Mouse (Mus musculus): ENCODE measurements around the gene Arhgap24. TPM values are rescaled to one million over a fixed set of nuclear protein-coding genes. Genes with fewer than 3 reads are reported as not detected.
"Not testable (repeated sequence)": the region's sequence is repeated elsewhere in the genome, so short reads cannot be mapped to it uniquely, and the experiment has no call there.

Arhgap24 gene
- total RNA-seq, 2 experiments from 2014 or later, result 0.17 TPM; not detected in 1

DNA sequence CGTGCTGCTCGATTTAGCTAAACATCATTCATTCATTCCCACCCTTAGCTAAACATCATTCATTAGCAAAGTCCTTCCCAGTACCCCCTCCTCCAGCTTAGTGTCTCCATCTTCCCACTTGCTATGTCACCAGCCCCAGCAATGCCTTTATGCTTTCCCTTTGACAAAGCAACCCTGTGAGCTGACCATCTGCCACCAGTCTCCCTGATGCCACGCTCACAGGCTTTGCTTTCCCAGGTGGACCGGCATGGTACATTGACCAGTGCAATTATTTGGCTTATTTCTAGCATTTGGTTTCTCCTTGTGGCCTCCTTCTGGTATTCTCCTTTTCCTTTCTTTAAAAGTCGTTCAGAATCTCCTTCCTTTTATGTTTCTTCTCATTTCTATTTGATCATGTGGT, 445.6 kb downstream of the Arhgap24 start:
- no peak for ATAC-seq (replicated peaks; ENCODE audit: low FRiP score, poor library complexity, severe bottlenecking)

DNA sequence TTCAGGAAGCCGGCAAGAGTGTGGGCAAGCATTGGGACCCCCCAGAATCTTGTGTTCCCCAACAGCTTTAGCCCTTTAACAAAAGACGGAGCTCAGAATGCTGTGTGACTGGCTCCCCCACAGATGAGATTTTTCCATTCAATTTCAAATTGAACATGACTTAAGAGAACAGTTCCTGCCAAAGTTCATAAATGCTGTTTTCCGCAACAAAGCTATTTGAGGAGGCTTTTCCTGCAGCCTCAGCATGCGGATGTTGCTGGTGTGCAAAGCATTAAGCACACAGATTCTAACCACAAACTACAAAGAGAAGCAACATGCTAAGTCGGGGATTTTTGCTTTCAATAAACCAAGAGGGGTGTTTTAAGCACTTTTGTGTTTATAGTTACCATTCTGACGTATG, 449.0 kb downstream of the Arhgap24 start:
- no peak for ATAC-seq (replicated peaks; ENCODE audit: low FRiP score, poor library complexity, severe bottlenecking)

DNA sequence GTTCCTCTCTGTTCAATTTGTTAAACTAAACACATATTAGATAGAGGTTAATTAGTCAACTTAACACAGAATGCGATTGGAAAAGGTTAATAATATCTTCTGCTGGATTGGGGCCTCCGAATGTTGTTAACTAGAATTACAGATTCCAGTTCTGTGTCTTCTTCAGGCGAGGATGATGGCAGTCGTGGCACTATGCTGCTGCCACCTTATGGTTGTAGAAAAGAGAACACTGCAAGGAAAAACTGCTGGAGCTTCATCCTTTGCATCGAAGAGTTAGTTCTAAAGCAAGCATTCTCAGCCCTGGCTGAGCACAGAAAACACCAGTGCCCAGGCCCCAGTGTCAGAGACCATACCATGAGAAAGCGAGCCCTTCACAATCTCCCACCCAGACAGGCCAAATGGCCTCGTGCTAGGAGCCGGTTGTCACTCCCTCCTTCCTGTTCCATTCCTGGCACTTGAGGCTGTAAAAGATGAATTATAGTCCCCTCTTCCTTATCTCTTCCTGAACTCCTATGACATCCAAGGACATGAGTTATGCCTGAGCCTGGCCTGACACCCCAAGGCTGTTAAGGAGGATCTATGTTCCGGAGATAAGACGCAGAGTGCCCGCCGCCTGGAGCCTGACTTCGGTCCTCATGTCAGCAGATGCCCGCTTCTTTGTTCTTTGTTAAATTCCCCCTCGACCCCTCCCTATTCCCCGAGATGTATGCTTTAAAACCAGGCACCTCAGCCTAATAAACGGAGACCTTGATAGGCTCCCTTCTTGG, 462.9 kb downstream of the Arhgap24 start:
- not testable (repeated sequence) for ATAC-seq (replicated peaks; ENCODE audit: low FRiP score, poor library complexity, severe bottlenecking)

DNA sequence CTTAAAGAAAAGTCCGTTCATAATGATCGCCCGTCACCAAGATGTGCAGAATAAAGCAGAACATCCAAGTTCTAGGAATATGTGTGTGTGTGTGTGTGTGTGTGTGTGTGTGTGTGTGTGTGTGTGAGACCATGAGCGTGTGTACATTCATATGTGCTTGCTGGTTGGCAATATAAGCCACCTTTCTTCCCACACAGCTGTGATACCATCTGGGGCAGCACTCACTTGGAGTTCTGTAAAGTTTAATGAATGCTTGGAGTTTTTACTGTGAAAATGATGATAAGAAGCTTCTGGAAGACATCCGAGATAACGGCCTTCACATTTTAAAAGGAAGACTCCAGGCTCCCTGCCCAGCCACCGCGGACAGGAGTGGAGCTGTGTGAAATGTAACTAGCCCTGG, 465.4 kb downstream of the Arhgap24 start:
- no peak for ATAC-seq (replicated peaks; ENCODE audit: low FRiP score, poor library complexity, severe bottlenecking)

DNA sequence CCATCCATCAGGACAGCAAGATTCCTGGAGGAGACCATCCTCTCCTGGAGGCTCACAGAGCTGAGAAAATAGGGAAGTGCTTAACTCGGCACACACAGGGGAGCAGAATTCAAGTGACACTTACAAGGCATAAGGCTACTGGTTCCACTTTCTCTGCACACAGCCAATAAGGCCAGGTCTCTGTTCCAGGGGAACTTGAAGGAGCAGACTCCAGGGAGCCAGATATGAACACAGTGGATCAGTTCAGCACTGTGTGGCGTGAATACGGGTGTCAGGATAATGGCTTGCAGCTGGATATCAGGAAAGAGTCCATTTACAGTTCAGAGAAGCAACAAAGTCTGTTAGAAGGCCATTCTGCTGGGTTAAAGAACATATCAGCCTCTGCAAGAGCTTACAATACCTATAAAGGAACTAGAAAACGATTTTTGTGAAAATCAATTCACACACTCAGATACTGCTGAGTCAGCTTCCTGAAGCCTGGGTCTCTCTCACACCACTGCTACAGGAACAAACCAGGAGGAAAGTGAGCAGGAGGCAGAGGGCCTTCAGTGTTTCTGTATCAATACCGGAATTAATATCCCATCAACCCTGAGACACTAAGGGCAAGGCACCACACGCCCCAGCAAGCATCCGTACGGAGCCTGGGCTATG, 466.0 kb downstream of the Arhgap24 start:
- ATAC-seq (replicated peaks; ENCODE audit: low FRiP score, poor library complexity, severe bottlenecking), result no peak

Data from erythroblast, adult 5-6 weeks (primary cell).